Mouse (Mus musculus): ENCODE data around the gene Acmsd.

Acmsd gene

GRCm38 (mm10) chr1:127778611-127779010 is 49.4 kb downstream of the Acmsd start:
- DNase-seq: no peak

GRCm38 (mm10) chr1:127780142-127780541 is 50.9 kb downstream of the Acmsd start:
- DNase-seq: no peak

- DNase-seq: no peak
Observed at GRCm38 (mm10) chr1:127780849-127781248, 51.6 kb downstream of the Acmsd start.

- no peak for DNase-seq
Observed at GRCm38 (mm10) chr1:127783862-127784261, 54.6 kb downstream of the Acmsd start.

DNA sequence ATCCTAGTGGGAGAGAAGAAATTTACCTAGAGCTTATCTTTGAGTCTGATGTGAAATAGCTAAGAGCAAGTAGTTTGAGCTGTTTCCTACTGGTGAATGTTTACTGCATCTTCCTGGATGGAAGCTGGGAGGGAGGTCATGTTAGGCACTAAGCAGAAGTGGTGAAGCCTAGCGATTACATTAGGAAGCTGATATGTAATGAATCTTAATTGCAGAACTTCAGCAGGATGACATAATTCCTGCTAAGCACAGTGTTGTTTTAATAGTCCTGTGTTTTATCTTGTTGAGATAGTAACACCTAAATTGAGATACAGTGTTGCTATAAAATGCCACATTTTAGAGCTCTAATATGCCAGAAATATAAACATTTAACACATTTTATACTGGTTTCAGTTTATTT is 56.7 kb downstream of the Acmsd start:
- no peak for DNase-seq

GRCm38 (mm10) chr1:127788943-127789342 is 59.7 kb downstream of the Acmsd start:
- no peak for DNase-seq

GRCm38 (mm10) chr1:127793459-127793858 is 64.2 kb downstream of the Acmsd start:
- DNase-seq: no peak

DNA sequence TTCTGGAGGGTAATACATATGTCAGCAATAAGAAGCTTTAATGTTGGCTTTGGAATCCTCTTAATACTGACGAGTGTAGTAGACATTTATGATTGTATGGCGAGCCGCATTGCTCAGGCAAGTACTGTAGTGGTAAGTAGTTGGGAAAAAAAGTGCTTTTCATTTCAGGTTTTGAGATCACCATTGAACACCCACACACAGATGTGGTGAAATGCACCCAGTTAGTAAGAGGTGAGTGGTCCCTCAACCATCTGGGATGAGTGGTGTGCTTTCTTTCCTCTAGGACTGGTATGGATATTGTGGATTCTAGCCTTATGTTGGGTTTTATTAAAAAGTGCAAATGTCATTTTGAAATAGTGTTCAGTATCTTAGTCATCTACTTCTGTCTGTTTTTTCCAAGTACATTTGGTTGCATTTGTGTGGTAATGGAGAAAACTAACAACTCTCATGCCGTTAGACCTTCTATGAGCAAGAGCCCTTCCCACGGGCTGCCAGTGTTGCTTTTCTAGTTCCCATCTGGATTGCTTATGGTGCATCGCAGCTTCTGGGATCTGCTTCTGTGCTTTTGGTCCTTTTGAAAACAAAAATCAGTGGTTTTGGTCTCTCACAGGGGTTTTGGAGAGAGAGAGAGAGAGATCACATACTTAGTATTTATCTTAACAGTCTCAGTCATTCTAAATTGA is 66.0 kb downstream of the Acmsd start:
- no peak for DNase-seq

DNA sequence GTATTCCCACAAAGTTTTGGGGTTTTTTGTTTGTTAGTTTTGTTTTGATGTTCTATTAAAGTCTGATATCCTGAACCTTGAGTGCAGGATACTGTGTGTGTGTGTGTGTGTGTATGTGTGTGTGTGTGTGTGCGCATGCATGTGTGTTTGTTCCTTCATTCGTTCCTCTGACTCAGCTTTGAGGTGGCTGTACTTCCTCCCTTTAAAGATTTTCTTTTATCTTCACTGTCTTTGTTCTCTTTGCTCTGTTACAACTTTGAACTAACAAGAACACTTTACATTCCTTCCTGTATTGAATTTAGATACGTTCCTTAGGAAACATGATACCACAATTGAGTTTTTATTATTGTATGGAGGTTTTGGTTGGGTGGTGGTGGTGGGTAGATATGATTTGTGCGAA is 67.1 kb downstream of the Acmsd start:
- DNase-seq: no peak

- DNase-seq: no peak
Observed at GRCm38 (mm10) chr1:127796752-127797151, 67.5 kb downstream of the Acmsd start.

- no peak for DNase-seq
Observed at GRCm38 (mm10) chr1:127802916-127803315, 73.7 kb downstream of the Acmsd start.

DNA sequence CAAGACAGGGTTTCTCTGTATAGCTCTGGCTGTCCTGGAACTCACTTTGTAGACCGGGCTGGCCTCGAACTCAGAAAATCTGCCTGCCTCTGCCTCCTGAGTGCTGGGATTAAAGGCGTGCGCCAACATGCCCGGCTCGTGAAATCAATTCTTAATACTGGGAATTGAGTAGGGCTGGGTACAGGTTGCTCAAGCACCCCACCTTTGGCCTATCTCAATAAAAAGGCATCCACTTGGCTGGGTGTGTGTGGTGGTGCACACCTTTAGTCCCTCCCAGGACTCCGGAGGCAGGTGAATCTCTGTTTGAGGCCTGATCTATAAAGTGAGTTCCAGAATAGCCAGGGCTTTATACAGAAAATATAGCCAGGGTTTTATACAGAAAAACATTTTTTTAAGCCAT is 79.5 kb downstream of the Acmsd start:
- DNase-seq: no peak

GRCm38 (mm10) chr1:127812929-127813328 is 83.7 kb downstream of the Acmsd start:
- no peak for DNase-seq

- DNase-seq: no peak
Observed at GRCm38 (mm10) chr1:127816381-127816780, 87.2 kb downstream of the Acmsd start.
